Mouse (Mus musculus): ENCODE measurements around the gene 6720489N17Rik.
"Not testable (repeated sequence)": the region's sequence is repeated elsewhere in the genome, so short reads cannot be mapped to it uniquely, and the experiment has no call there.

6720489N17Rik gene

DNA sequence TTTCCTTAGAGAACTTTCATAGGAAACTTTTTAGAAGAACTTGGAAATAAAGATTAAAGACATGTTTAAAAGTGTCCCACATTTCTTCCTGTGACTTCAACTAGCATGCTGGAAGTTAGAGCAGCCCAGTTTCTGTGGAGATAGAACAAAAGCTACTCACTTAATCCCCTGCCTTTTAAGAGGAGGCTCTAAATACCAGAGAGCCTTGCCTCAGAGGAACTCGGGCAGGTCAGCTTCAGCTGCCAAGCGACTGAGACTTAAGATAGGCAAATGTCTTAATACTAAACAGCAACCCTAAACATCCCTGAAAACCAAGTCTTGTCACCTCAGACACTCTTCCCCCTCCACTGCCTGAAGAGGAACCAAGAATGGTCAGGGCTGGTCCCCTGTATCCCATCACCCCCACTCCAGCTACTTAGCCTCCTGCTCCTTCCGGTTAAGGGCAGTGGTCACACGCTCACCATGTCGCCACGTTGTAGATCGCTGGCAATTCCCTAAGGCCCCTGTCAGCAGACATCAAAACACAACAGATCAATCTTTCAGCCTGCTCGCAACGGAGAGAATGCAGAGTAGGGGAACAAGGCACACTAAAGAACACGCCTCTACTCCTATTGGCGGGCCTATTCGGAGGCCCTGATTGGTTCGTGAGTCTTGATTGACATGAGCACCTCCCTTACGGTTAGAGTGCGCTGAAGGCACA lies at the start of gene 6720489N17Rik:
TSS of gene 6720489N17Rik (minus strand) at position 606 of the 700 bp plus-strand sequence.
- peak; percentile 85 for DNase-seq (ENCODE audit: low spot score in 2 of 2)

DNA sequence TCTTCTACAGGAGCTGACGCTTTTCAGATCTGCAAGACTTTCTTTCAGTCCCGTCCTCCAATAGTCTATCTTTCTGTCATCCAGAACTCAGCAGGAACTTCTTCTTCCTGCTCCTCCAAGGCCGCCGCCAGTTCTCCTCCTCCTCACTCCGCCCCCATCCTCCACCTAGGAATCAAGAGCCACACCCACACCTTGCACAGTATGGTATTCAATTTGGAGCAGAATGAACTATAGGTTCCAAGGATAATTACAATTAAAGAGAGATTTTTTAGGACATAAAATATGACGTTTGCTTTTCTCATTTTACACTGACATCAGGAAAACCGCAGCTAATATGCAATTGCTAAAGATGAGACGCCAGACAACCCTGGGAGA lies 29.4 kb upstream of the 6720489N17Rik start:
- DNase-seq (ENCODE audit: low spot score in 2 of 2), result no peak

DNA sequence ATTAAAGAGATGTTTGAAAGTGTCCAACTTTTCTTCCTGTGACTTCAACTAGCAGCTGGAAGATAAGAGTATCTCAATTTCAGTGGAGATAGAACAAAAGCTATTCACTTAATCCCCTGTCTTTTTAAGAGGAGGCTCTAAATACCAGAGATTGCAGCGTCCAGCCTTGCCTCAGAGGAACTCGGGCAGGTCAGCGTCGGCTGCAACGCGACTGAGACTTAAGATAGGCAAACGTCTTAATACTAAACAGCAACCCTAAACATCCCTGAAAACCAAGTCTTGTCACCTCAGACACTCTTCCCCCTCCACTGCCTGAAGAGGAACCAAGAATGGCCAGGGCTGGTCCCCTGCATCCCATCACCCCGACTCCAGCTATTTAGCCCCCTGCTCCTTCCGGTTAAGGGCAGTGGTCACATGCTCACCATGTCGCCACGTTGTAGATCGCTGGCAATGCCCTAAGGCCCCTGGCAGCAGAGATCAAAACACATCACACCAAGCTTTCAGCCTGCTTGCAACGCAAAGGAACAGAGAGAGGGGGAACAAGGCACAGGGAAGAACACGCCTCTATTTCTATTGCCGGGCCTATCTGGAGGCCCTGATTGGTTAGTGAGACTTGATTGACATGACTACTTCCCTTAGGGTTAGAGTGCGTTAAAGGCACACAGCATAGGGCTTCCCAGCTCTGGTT lies 28.8 kb upstream of the 6720489N17Rik start:
- peak; percentile 85 to 88 for DNase-seq (ENCODE audit: low spot score in 2 of 2)

DNA sequence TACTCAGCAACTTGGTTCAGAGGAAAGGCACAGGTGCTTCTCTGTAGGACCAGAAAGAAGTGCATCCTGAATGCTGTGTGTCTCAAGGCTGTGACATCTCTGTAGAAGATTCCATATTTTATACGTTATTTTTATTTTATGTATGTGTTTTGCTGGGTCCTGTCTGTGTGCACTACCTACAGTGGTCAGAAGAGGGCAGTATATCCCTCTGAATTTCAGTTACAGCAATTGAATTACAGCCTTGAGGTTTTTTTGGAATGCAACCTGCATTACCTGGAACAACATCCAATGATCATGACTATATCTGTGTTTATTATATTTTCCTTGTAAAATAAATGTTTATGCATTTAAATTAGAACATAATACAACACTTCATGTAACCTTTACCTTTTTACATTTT lies 3.1 kb upstream of the 6720489N17Rik start:
- not testable (repeated sequence) for DNase-seq (ENCODE audit: low spot score in 2 of 2)

DNA sequence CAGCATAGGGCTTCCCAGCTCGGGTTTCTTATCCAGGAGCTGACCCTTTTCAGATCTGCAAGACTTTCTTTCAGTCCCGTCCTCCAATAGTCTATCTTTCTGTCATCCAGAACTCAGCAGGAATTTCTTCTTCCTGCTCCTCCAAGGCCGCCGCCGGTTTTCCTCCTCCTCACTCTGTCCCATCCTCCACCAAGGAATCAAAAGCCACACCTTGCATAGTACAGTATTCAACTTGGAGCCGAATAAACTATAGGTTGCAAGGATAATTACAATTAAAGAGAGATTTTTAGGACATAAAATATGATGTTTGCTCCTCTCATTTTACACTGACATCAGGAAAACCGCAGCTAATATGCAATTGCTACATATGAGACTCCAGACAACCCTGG lies 289 bp upstream of the 6720489N17Rik start:
- DNase-seq (ENCODE audit: low spot score in 2 of 2), result not testable (repeated sequence)

DNA sequence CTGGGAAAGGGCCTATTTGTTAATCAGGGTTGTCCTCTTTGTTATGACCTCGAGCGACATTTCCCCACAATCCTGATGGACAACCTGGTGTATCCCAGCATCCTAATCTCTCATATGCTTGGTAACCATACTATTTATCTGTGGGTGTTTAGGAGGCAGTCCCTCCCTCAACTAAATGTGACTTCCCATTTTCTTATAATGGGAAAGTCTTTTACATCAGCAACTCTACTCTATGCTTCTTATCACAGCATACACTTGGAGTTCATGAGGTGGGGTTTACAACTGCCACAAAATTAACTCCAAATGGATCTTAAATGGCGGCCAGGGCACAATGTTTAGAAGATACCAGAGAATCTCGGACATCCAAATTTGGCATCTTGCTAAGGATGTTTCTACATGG lies 6.5 kb downstream of the 6720489N17Rik start:
- not testable (repeated sequence) for DNase-seq (ENCODE audit: low spot score in 2 of 2)

DNA sequence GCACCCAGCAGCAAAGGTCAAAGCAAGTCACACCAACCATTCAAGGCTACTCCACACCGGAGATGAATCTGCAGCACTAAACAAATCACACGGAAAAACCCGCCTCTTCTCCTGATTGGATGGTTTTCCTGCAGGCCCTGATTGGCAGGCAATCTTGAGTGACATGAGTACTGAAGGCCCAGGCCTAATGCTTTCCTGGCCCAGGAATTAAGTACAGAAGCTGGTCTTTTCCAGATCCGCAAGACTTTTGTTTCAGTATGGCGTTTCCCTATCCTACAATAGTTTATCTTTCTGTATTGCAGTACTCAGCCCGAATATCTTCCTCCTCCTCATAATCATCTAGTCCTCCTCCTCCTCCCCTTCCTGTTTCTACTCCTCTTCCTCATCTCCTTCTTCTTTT lies 52.9 kb downstream of the 6720489N17Rik start, which contains the start of gene Zfp934:
TSS of gene Zfp934 (minus strand) at position 101 of the 400 bp plus-strand sequence.
- DNase-seq (ENCODE audit: low spot score in 2 of 2), result not testable (repeated sequence)

DNA sequence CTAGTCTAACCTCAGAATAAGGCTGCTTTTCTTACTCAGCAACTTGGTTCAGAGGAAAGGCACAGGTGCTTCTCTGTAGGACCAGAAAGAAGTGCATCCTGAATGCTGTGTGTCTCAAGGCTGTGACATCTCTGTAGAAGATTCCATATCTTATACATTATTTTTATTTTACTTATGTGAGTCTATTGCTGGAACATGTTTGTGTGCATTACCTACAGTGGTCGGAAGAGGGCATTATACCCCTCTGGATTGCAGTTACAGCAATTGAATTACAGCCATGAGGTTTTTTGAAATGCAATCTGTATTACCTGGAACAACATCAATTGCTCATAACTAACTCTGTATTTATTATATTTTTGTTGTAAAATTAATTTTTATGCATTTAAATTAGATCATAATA lies 62.3 kb downstream of the 6720489N17Rik start:
- DNase-seq (ENCODE audit: low spot score in 2 of 2), result not testable (repeated sequence)

DNA sequence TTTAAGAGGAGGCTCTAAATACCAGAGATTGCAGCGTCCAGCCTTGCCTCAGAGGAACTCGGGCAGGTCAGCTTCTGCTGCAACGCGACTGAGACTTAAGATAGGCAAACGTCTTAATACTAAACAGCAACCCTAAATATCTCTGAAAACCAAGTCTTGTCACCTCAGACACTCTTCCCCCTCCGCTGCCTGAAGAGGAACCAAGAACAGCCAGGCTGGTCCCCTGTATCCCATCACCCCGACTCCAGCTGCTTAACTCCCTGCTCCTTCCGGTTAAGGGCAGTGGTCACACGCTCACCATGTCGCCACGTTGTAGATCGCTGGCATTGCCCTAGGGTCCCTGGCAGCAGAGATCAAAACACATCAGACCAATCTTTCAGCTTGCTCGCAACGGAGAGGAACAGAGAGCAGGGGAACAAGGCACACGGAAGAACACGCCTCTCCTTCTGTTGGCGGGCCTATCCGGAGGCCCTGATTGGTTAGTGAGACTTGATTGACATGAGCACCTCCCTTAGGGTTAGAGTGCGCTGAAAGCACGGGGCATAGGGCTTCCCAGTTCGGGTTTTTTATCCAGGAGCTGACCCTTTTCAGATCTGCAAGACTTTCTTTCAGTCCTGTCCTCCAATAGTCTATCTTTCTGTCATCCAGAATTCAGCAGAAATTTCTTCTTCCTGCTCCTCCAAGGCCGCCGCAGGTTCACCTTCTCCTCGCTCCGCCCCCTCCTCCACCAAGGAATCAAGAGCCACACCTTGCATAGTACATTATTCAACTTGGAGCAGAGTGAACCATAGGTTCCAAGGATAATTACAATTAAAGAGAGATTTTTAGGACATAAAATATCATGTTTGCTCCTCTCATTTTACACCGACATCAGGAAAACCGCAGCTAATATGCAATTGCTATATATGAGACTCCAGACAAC lies 65.5 kb downstream of the 6720489N17Rik start, which contains the start of gene Zfp935:
TSS of gene Zfp935 (minus strand) at position 323 of the 922 bp plus-strand sequence.
- DNase-seq (ENCODE audit: low spot score in 2 of 2), result peak; percentile 85 to 86
